Mouse (Mus musculus) stomach, embryonic 15.5 days (tissue): ENCODE measurements around the gene Dpp6. TPM values are rescaled to one million over a fixed set of nuclear protein-coding genes. Genes with fewer than 3 reads are reported as not detected.

Experiments
- ATAC-seq: fragments of 200-750 bp; cut with Nextera tagmentation; 2 replicates; pipeline ENCODE4 v1.8.0; 2017; ENCODE audit warnings: low read depth, moderate number of reproducible peaks, moderate TSS enrichment; ENCODE audit not compliant: insufficient read depth, low FRiP score
- H3K27ac ChIP-seq: fragments of 300-500 bp; sonication (generic); 2 replicates; pipeline ENCODE4 v1.5.1; 2015; ENCODE audit warnings: mild to moderate bottlenecking, inconsistent platforms
- H3K27me3 ChIP-seq: fragments of 300-500 bp; sonication (generic); replicated peaks from 2 replicates; pipeline ENCODE4 v1.6.1; 2015; ENCODE audit warnings: inconsistent platforms
- H3K36me3 ChIP-seq: fragments of 300-500 bp; sonication (generic); 2 replicates; pipeline ENCODE4 v1.6.1; 2015; ENCODE audit warnings: inconsistent platforms
- H3K4me1 ChIP-seq: fragments of 300-500 bp; sonication (generic); 2 replicates; pipeline ENCODE4 v1.6.1; 2015; ENCODE audit warnings: inconsistent platforms
- H3K4me2 ChIP-seq: fragments of 300-500 bp; sonication (generic); 2 replicates; pipeline ENCODE4 v1.6.1; 2015; ENCODE audit warnings: mild to moderate bottlenecking, inconsistent platforms
- H3K4me3 ChIP-seq: fragments of 300-500 bp; sonication (generic); replicated peaks from 2 replicates; pipeline ENCODE4 v1.5.1; 2015; ENCODE audit warnings: inconsistent platforms
- H3K9ac ChIP-seq: fragments of 300-500 bp; sonication (generic); 2 replicates; pipeline ENCODE4 v1.6.1; 2015; ENCODE audit warnings: inconsistent platforms
- H3K9me3 ChIP-seq: fragments of 300-500 bp; sonication (generic); 2 replicates; pipeline ENCODE4 v1.6.1; 2016; ENCODE audit warnings: inconsistent platforms
- WGBS: fragments of 180-500 bp; shearing (Covaris S2); methylation state at CpG from one replicate; pipeline ENCODE4 v1.1.7; 2015; 5-methylcytosine and 5-hydroxymethylcytosine counted together
- polyA plus RNA-seq: library from polyadenylated mRNA; unstranded; fragments of >200 nt; fragmentation: Nextera tagmentation; extraction: Ambion mirVana; gene quantifications from 2 replicates; pipeline ENCODE4 v1.2.1, GENCODE M21; 2015

Dpp6 gene
- polyA plus RNA-seq, 1 experiment from 2014 or later: 2.4 TPM

GRCm38 (mm10) chr5:27319731-27320130 is 502.7 kb downstream of the Dpp6 start:
- no peaks in the 10 kb centered on the region for H3K27me3 ChIP-seq
- no peak overlapping the region for H3K4me3 ChIP-seq
- no peak for ATAC-seq
- H3K4me2 ChIP-seq: no peak overlapping the region
- WGBS: 77% methylated on average over 4 of the region's 4 CpGs
- H3K9ac ChIP-seq: no peak overlapping the region
- no peaks in the 10 kb centered on the region for H3K4me1 ChIP-seq
- H3K9me3 ChIP-seq: no peaks in the 10 kb centered on the region
- no peaks in the 10 kb centered on the region for H3K36me3 ChIP-seq
- H3K27ac ChIP-seq: no peak overlapping the region

- Histone ChIP-seq H3K4me2 (no peak overlapping the region), H3K9me3 (no peaks in the 10 kb centered on the region)
- 81% methylated on average over 3 of the region's 3 CpGs for WGBS
Observed at GRCm38 (mm10) chr5:27322895-27323792, 506.1 kb downstream of the Dpp6 start.

GRCm38 (mm10) chr5:27324346-27324928 is 507.4 kb downstream of the Dpp6 start:
- no peaks in the 10 kb centered on the region for H3K4me1 ChIP-seq
- WGBS: 51% methylated on average over 3 of the region's 3 CpGs
- no peak overlapping the region for H3K4me3 ChIP-seq
- H3K4me2 ChIP-seq: no peak overlapping the region
- no peak overlapping the region for H3K9ac ChIP-seq
- H3K36me3 ChIP-seq: no peaks in the 10 kb centered on the region
- H3K27ac ChIP-seq: no peak overlapping the region
- H3K9me3 ChIP-seq: no peaks in the 10 kb centered on the region
- H3K27me3 ChIP-seq: no peaks in the 10 kb centered on the region
- ATAC-seq: no peak

More at GRCm38 (mm10) chr5:27322895-27323792, 506.1 kb downstream of the Dpp6 start:
- Histone ChIP-seq H3K27me3 (no peaks in the 10 kb centered on the region), H3K4me1 (no peaks in the 10 kb centered on the region), H3K4me3 (no peak overlapping the region), H3K9ac (no peak overlapping the region), H3K27ac (no peak overlapping the region), H3K36me3 (no peaks in the 10 kb centered on the region)
- ATAC-seq: no peak

- WGBS: 46% methylated on average over 2 of the region's 2 CpGs
- H3K27me3 ChIP-seq: no peaks in the 10 kb centered on the region
- H3K9me3 ChIP-seq: no peaks in the 10 kb centered on the region
Observed at GRCm38 (mm10) chr5:27336698-27337097, 519.7 kb downstream of the Dpp6 start.

GRCm38 (mm10) chr5:27339196-27340030 is 522.4 kb downstream of the Dpp6 start:
- Histone ChIP-seq H3K27me3 (no peaks in the 10 kb centered on the region), H3K36me3 (no peaks in the 10 kb centered on the region), H3K27ac (no peak overlapping the region), H3K9ac (no peak overlapping the region), H3K9me3 (no peaks in the 10 kb centered on the region), H3K4me2 (no peak overlapping the region), H3K4me1 (no peaks in the 10 kb centered on the region), H3K4me3 (no peak overlapping the region)
- WGBS: 80% methylated on average over 5 of the region's 5 CpGs
- ATAC-seq: no peak

More at GRCm38 (mm10) chr5:27336698-27337097, 519.7 kb downstream of the Dpp6 start:
- Histone ChIP-seq H3K27ac (no peak overlapping the region), H3K4me1 (no peaks in the 10 kb centered on the region), H3K9ac (no peak overlapping the region), H3K4me3 (no peak overlapping the region), H3K36me3 (no peaks in the 10 kb centered on the region), H3K4me2 (no peak overlapping the region)
- no peak for ATAC-seq

- WGBS: 68% methylated on average over 6 of the region's 6 CpGs
- Histone ChIP-seq H3K4me1 (no peaks in the 10 kb centered on the region), H3K36me3 (no peaks in the 10 kb centered on the region), H3K27me3 (no peaks in the 10 kb centered on the region), H3K9ac (no peak overlapping the region), H3K4me3 (no peak overlapping the region), H3K27ac (no peak overlapping the region), H3K9me3 (no peaks in the 10 kb centered on the region), H3K4me2 (no peak overlapping the region)
- ATAC-seq: no peak
Observed at GRCm38 (mm10) chr5:27342276-27342675, 525.3 kb downstream of the Dpp6 start.

GRCm38 (mm10) chr5:27343626-27344025 is 526.6 kb downstream of the Dpp6 start:
- no peak for ATAC-seq
- H3K9ac ChIP-seq: no peak overlapping the region
- H3K27me3 ChIP-seq: no peaks in the 10 kb centered on the region
- WGBS: 72% methylated on average over 1 of the region's 1 CpGs
- no peak overlapping the region for H3K4me2 ChIP-seq
- H3K9me3 ChIP-seq: no peaks in the 10 kb centered on the region
- no peaks in the 10 kb centered on the region for H3K36me3 ChIP-seq
- no peak overlapping the region for H3K27ac ChIP-seq
- H3K4me3 ChIP-seq: no peak overlapping the region
- no peaks in the 10 kb centered on the region for H3K4me1 ChIP-seq

- Histone ChIP-seq H3K4me1 (no peaks in the 10 kb centered on the region), H3K27ac (no peak overlapping the region), H3K4me2 (no peak overlapping the region), H3K4me3 (no peak overlapping the region), H3K27me3 (no peaks in the 10 kb centered on the region), H3K9ac (no peak overlapping the region), H3K36me3 (no peaks in the 10 kb centered on the region), H3K9me3 (no peaks in the 10 kb centered on the region)
- WGBS: 71% methylated on average over 5 of the region's 5 CpGs
- no peak for ATAC-seq
Observed at GRCm38 (mm10) chr5:27348181-27349095, 531.4 kb downstream of the Dpp6 start.

- no peaks in the 10 kb centered on the region for H3K36me3 ChIP-seq
- H3K9ac ChIP-seq: no peak overlapping the region
- no peak for ATAC-seq
- no peaks in the 10 kb centered on the region for H3K27me3 ChIP-seq
- no peak overlapping the region for H3K27ac ChIP-seq
- no peaks in the 10 kb centered on the region for H3K9me3 ChIP-seq
- H3K4me3 ChIP-seq: no peak overlapping the region
- H3K4me2 ChIP-seq: no peak overlapping the region
- WGBS: 71% methylated on average over 3 of the region's 3 CpGs
- H3K4me1 ChIP-seq: no peaks in the 10 kb centered on the region
Observed at GRCm38 (mm10) chr5:27357630-27358029, 540.6 kb downstream of the Dpp6 start.

GRCm38 (mm10) chr5:27365946-27366345 is 548.9 kb downstream of the Dpp6 start:
- Histone ChIP-seq H3K36me3 (no peaks in the 10 kb centered on the region), H3K9ac (no peak overlapping the region), H3K27me3 (no peaks in the 10 kb centered on the region), H3K9me3 (no peaks in the 10 kb centered on the region), H3K4me1 (no peaks in the 10 kb centered on the region), H3K27ac (no peak overlapping the region), H3K4me2 (no peak overlapping the region), H3K4me3 (no peak overlapping the region)
- WGBS: 57% methylated on average over 2 of the region's 2 CpGs
- no peak for ATAC-seq

- Histone ChIP-seq H3K27me3 (no peaks in the 10 kb centered on the region), H3K27ac (no peak overlapping the region), H3K9me3 (no peaks in the 10 kb centered on the region), H3K4me1 (no peaks in the 10 kb centered on the region), H3K36me3 (no peaks in the 10 kb centered on the region), H3K4me3 (no peak overlapping the region), H3K9ac (no peak overlapping the region), H3K4me2 (no peak overlapping the region)
- no peak for ATAC-seq
- WGBS: 64% methylated on average over 3 of the region's 3 CpGs
Observed at GRCm38 (mm10) chr5:27370814-27371213, 553.8 kb downstream of the Dpp6 start.
